Mouse (Mus musculus) liver, embryonic 13.5 days (tissue): ENCODE results near the gene Edar. TPM values are rescaled to one million over a fixed set of nuclear protein-coding genes. Genes with fewer than 3 reads are reported as not detected.

ENCODE experiments used
- ATAC-seq: fragments of 200-750 bp; cut with Nextera tagmentation; 2 replicates; pipeline ENCODE4 v1.8.0; 2017; ENCODE audit warnings: low read depth, mild to moderate bottlenecking, moderate number of reproducible peaks, moderate library complexity
- DNase-seq: peaks from one replicate; pipeline ENCODE4 v3.0.0; 2022
- H3K27ac ChIP-seq: fragments of 300-500 bp; sonication (generic); 2 replicates; pipeline ENCODE4 v1.5.1; 2015; ENCODE audit warnings: moderate library complexity, mild to moderate bottlenecking, inconsistent platforms
- H3K27me3 ChIP-seq: fragments of 300-500 bp; sonication (generic); 2 replicates; pipeline ENCODE4 v1.6.1; 2015; ENCODE audit warnings: mild to moderate bottlenecking, inconsistent platforms
- H3K36me3 ChIP-seq: fragments of 300-500 bp; sonication (generic); 2 replicates; pipeline ENCODE4 v1.6.1; 2015; ENCODE audit warnings: mild to moderate bottlenecking, inconsistent platforms
- H3K4me1 ChIP-seq: fragments of 300-500 bp; sonication (generic); replicated peaks from 2 replicates; pipeline ENCODE4 v1.6.1; 2015; ENCODE audit warnings: inconsistent platforms
- H3K4me2 ChIP-seq: fragments of 300-500 bp; sonication (generic); 2 replicates; pipeline ENCODE4 v1.6.1; 2015; ENCODE audit warnings: inconsistent platforms, mild to moderate bottlenecking, moderate library complexity
- H3K4me3 ChIP-seq: fragments of 300-500 bp; sonication (generic); replicated peaks from 2 replicates; pipeline ENCODE4 v1.5.1; 2015; ENCODE audit warnings: mild to moderate bottlenecking, inconsistent platforms
- H3K9ac ChIP-seq: fragments of 300-500 bp; sonication (generic); 2 replicates; pipeline ENCODE4 v1.6.1; 2015; ENCODE audit warnings: mild to moderate bottlenecking, inconsistent platforms
- H3K9me3 ChIP-seq: fragments of 300-500 bp; sonication (generic); replicated peaks from 2 replicates; pipeline ENCODE4 v1.6.1; 2016; ENCODE audit warnings: inconsistent platforms
- WGBS: fragments of 180-500 bp; shearing (Covaris S2); methylation state at CpG from one replicate; pipeline ENCODE4 v1.1.7; 2015; ENCODE audit not compliant: insufficient replicate concordance; 5-methylcytosine and 5-hydroxymethylcytosine counted together
- polyA plus RNA-seq: library from polyadenylated mRNA; unstranded; fragments of >200 nt; fragmentation: Nextera tagmentation; extraction: Ambion mirVana; gene quantifications from 2 replicates; pipeline ENCODE4 v1.2.1, GENCODE M21; 2015

Edar gene
- polyA plus RNA-seq, 1 experiment from 2014 or later = not detected

GRCm38 (mm10) chr10:58673278-58674061, 2.0 kb downstream of the Edar start:
- no peak overlapping the region for H3K4me2 ChIP-seq
- H3K4me3 ChIP-seq = no peak overlapping the region
- 0 out of 2 replicates have a peak, but pooled peaks cover 2% of the 10 kb centered on the region for H3K27me3 ChIP-seq
- no peaks in the 10 kb centered on the region for H3K9me3 ChIP-seq
- ATAC-seq = no peak
- H3K36me3 ChIP-seq = no peaks in the 10 kb centered on the region
- WGBS = 34% methylated on average over 15 of the region's 15 CpGs
- peak; percentile 2 for DNase-seq
- no peaks in the 10 kb centered on the region; the same call in 1 of the 2 replicates for H3K4me1 ChIP-seq
- no peak overlapping the region for H3K9ac ChIP-seq
- H3K27ac ChIP-seq = no peak overlapping the region

- 0 out of 2 replicates have a peak, but pooled peaks cover 2% of the 10 kb centered on the region for H3K27me3 ChIP-seq
- no peak overlapping the region for H3K4me2 ChIP-seq
- no peak for DNase-seq
- 56% methylated on average over 10 of the region's 10 CpGs for WGBS
- H3K4me3 ChIP-seq = no peak overlapping the region
- no peak overlapping the region for H3K9ac ChIP-seq
- H3K9me3 ChIP-seq = no peaks in the 10 kb centered on the region
- no peaks in the 10 kb centered on the region for H3K36me3 ChIP-seq
- H3K4me1 ChIP-seq = no peaks in the 10 kb centered on the region; the same call in 1 of the 2 replicates
- ATAC-seq = no peak
- H3K27ac ChIP-seq = no peak overlapping the region
Measured at GRCm38 (mm10) chr10:58672557-58673277, 2.7 kb downstream of the Edar start.

GRCm38 (mm10) chr10:58663868-58664267, 11.6 kb downstream of the Edar start:
- no peak overlapping the region for H3K9ac ChIP-seq
- no peak overlapping the region for H3K4me3 ChIP-seq
- WGBS = 69% methylated on average over 5 of the region's 5 CpGs
- H3K36me3 ChIP-seq = no peaks in the 10 kb centered on the region
- DNase-seq = no peak
- H3K27me3 ChIP-seq = no peaks in the 10 kb centered on the region
- H3K4me2 ChIP-seq = no peak overlapping the region
- H3K9me3 ChIP-seq = no peaks in the 10 kb centered on the region
- no peak for ATAC-seq
- no peak overlapping the region for H3K27ac ChIP-seq
- H3K4me1 ChIP-seq = no peaks in the 10 kb centered on the region

GRCm38 (mm10) chr10:58663417-58663816, 12.0 kb downstream of the Edar start:
- H3K4me2 ChIP-seq = no peak overlapping the region
- no peaks in the 10 kb centered on the region for H3K9me3 ChIP-seq
- no peak overlapping the region for H3K27ac ChIP-seq
- 70% methylated on average over 6 of the region's 6 CpGs for WGBS
- no peaks in the 10 kb centered on the region for H3K4me1 ChIP-seq
- no peaks in the 10 kb centered on the region for H3K36me3 ChIP-seq
- DNase-seq (no peak), ATAC-seq (no peak)
- no peak overlapping the region for H3K9ac ChIP-seq
- H3K27me3 ChIP-seq = no peaks in the 10 kb centered on the region
- H3K4me3 ChIP-seq = no peak overlapping the region

- DNase-seq (no peak), ATAC-seq (no peak)
- no peak overlapping the region for H3K4me2 ChIP-seq
- no peak overlapping the region for H3K4me3 ChIP-seq
- no peaks in the 10 kb centered on the region for H3K4me1 ChIP-seq
- H3K27me3 ChIP-seq = no peaks in the 10 kb centered on the region
- no peak overlapping the region for H3K9ac ChIP-seq
- no peak overlapping the region for H3K27ac ChIP-seq
- no peaks in the 10 kb centered on the region for H3K9me3 ChIP-seq
- WGBS = 25% methylated on average over 11 of the region's 11 CpGs
- H3K36me3 ChIP-seq = no peaks in the 10 kb centered on the region
Measured at GRCm38 (mm10) chr10:58659268-58659986, 16.0 kb downstream of the Edar start.

- Histone ChIP-seq H3K36me3 (no peaks in the 10 kb centered on the region), H3K27ac (no peak overlapping the region), H3K4me3 (no peak overlapping the region), H3K4me2 (no peak overlapping the region), H3K9me3 (no peaks in the 10 kb centered on the region), H3K9ac (no peak overlapping the region), H3K4me1 (no peaks in the 10 kb centered on the region), H3K27me3 (no peaks in the 10 kb centered on the region)
- DNase-seq (no peak), ATAC-seq (no peak)
- WGBS = 32% methylated on average over 2 of the region's 2 CpGs
Measured at GRCm38 (mm10) chr10:58657731-58658130, 17.7 kb downstream of the Edar start.

- H3K36me3 ChIP-seq = no peaks in the 10 kb centered on the region
- no peak for ATAC-seq
- peaks cover 13% of the 10 kb centered on the region for H3K27me3 ChIP-seq
- H3K4me2 ChIP-seq = no peak overlapping the region
- no peak overlapping the region for H3K4me3 ChIP-seq
- 63% methylated on average over 3 of the region's 3 CpGs for WGBS
- no peak overlapping the region for H3K9ac ChIP-seq
- peaks cover 5% of the 10 kb centered on the region; the same call in 1 of the 2 replicates for H3K4me1 ChIP-seq
- H3K27ac ChIP-seq = no peak overlapping the region
- DNase-seq = no peak
- no peaks in the 10 kb centered on the region for H3K9me3 ChIP-seq
Measured at GRCm38 (mm10) chr10:58653679-58654078, 21.8 kb downstream of the Edar start.

- no peak for ATAC-seq
- H3K27me3 ChIP-seq = peaks cover 13% of the 10 kb centered on the region
- peak overlapping the region; percentile 17; the same call in 1 of the 2 replicates for H3K4me2 ChIP-seq
- H3K27ac ChIP-seq = no peak overlapping the region
- H3K9me3 ChIP-seq = no peaks in the 10 kb centered on the region
- WGBS = 23% methylated on average over 10 of the region's 10 CpGs
- no peak overlapping the region for H3K9ac ChIP-seq
- DNase-seq = no peak
- H3K4me1 ChIP-seq = peaks cover 5% of the 10 kb centered on the region; the same call in 1 of the 2 replicates
- no peaks in the 10 kb centered on the region for H3K36me3 ChIP-seq
- H3K4me3 ChIP-seq = no peak overlapping the region
Measured at GRCm38 (mm10) chr10:58652418-58653394, 22.7 kb downstream of the Edar start.

GRCm38 (mm10) chr10:58652045-58652417, 23.4 kb downstream of the Edar start:
- no peak overlapping the region for H3K27ac ChIP-seq
- 6% methylated on average over 9 of the region's 9 CpGs for WGBS
- peaks cover 5% of the 10 kb centered on the region; the same call in 1 of the 2 replicates for H3K4me1 ChIP-seq
- no peak overlapping the region for H3K4me3 ChIP-seq
- no peak overlapping the region for H3K9ac ChIP-seq
- peak overlapping the region; percentile 17; the same call in 1 of the 2 replicates for H3K4me2 ChIP-seq
- ATAC-seq = no peak
- no peaks in the 10 kb centered on the region for H3K9me3 ChIP-seq
- H3K36me3 ChIP-seq = no peaks in the 10 kb centered on the region
- peaks cover 13% of the 10 kb centered on the region for H3K27me3 ChIP-seq
- DNase-seq = no peak

GRCm38 (mm10) chr10:58651270-58652042, 24.0 kb downstream of the Edar start:
- Histone ChIP-seq H3K9ac (no peak overlapping the region), H3K4me1 (peaks cover 5% of the 10 kb centered on the region; the same call in 1 of the 2 replicates), H3K27ac (no peak overlapping the region), H3K9me3 (no peaks in the 10 kb centered on the region), H3K4me3 (no peak overlapping the region), H3K4me2 (no peak overlapping the region), H3K36me3 (no peaks in the 10 kb centered on the region), H3K27me3 (peaks cover 13% of the 10 kb centered on the region)
- ATAC-seq (no peak), DNase-seq (no peak)
- 3% methylated on average over 22 of the region's 22 CpGs for WGBS
